Mouse (Mus musculus): ENCODE measurements around the gene BC052040. TPM values are rescaled to one million over a fixed set of nuclear protein-coding genes. Genes with fewer than 3 reads are reported as not detected.

The BC052040 gene
- total RNA-seq, 1 experiment from 2014 or later: 4.6 TPM

DNA sequence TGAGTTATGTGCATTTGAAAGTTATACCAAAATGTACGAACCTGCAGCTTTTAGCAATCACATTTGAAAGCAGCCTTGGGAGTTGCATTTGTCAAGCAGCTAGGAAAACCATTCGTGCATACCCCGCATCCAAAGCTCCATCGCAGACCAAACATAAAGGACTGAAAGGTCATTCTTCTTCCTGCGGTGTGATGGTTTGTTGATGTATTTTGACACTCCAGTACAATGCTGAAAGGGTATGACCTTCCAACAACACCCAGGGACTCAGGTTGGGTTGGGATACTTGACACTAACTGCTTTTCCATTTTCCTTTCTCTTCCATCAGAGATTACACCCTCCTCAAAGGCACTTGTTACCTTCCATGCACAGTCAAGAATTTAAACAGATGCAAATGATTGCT, 121.1 kb downstream of the BC052040 start:
- no peak for DNase-seq

DNA sequence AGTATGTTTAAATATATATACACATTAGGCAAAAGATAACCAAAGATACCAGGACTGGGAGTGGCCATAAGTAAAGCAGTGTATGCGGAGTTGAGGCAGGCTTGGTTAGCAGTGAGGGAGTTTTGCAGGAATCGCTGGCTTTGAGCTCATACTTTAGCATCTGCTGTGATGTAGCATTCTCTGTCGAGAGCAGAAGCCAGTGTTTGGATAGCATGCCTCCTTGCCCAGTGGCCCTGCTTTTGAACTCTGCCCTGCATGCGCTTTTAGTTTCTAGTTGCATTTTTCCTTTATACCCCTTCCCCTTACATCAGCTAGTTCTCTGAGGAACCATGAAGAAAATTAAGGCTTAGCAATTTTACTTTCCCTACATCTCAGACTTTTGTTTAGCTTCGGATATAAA, 136.0 kb downstream of the BC052040 start:
- no peak for DNase-seq

DNA sequence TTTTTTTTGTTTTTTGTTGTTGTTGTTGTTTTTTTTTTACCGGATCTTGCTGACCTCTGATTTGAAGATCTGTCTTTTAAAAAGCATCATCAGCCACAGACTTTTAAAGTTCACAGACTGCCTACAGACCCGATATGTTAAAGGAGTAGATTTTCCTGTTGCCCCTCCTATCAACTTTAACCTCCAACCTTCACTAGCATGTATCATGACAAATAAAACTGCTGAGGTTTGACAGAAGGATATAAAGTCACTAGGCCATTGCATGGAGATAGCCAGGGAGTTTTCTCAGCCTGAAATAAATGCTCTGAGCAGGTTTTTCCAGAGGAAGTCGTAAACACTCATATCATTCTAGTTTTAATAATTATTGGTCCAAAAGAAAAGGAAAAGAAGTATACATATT, 136.5 kb downstream of the BC052040 start:
- no peak for DNase-seq

DNA sequence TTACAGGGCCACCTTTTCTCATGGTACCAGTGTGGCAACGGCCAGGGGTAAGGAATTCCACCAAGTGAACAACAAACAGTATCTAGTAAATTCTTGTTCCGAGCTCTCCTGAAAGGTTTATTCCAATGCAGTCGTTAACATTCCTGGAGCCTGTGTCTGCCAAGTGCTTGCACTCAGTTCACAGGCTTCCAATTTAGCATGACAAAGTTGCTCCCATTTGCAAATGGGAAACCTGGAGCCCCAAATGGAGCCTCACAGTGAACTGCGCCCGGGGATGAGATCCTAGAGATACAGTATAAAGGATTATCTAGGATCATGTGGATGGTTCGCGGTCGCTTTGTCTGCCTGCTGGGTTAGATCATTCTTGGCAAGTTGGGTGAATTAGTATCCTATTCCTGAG, 141.9 kb downstream of the BC052040 start:
- DNase-seq: no peak

DNA sequence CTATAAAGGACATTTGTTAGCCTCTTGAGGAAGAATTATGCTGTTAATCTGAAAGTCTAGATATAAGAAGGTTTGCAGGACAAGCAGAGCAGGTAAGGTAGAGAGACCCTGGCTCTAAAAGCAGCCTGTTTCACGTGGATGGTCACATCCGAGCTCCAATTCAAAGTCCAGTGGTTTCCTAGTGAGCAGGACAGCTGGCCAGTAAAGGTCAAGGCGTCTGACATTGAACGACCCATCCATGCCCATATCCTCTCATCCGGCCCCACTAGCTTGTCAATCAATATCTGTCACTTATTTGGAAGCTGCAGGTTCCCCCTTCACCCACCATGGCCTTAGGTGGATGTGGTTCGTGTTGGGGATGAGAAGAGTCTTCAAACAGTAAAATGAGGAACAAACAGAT, 142.7 kb downstream of the BC052040 start:
- DNase-seq: no peak

DNA sequence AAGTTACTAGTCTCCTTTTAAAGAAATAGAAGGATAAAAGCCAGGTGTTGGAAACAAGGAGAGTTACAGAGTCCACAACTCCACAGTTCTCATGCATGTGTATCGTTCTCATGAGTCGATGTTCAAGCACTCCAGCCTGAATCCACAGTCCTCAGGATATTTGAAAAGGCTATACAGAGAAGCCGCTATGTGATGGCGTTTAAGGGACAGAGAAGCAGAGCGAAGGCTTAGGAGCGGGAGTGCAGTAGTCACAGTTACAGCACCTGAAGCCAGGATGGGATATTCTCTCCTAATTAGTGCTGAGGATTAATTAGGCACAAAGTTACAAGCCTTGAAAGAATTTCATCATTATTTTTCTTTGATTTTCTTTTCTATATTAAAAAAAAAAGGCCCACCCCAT, 143.2 kb downstream of the BC052040 start:
- DNase-seq: no peak

DNA sequence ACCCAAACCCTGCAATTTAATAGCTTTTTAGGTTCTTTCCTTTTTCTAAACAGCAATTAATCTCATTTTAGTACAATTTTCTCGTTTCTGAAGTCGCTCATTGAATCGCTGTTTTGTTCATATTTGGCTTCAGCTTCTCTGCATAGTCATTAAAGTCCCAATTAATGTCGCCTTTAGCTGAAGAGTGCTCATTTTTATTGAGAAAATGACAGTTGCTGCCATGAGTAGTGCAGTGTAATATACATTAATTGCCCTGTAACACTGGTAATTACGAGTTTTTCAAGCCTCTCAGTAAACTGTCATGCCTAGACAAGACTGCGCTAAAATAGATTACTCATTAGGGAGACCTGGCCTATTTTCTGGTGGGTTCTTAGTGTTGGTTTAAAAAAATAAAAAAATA, 144.0 kb downstream of the BC052040 start:
- no peak for DNase-seq

DNA sequence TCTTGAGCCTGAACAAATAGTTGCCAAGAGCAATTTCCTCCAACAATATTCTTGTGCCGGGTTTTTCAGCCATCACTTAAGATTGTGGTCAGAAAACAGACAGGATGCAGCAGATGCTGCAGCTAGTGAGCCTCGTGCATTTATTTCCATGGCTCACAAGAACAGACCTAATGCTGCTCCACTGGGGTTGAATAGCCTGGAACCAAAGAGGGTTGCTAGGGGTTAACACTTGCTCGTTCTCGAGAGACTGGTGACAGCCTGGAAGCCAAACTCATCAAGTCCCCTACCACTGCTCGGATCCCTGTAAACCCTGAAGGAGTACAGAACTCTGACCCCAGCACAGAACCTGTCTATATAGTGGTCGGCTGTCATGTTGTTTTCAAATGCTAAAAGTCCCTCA, 144.4 kb downstream of the BC052040 start:
- no peak for DNase-seq

DNA sequence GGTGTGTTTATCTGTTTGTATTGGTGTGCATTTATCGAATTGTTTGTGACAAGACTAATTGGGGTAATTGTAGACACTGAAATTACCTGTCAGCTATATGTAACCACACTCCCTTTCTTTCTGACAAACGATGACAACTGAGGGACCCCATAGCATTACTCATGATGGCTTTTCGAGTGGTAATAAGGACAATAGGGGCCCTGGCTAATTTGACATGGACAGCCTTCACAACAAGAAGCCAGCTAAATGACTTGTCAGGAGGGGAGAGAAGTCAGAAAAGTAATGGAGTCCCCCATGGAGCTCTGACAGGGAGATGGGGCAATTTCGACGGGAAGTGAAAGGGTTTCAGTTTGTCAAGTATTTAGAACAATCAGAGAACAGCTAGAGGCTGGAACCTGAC, 145.3 kb downstream of the BC052040 start:
- DNase-seq: no peak

DNA sequence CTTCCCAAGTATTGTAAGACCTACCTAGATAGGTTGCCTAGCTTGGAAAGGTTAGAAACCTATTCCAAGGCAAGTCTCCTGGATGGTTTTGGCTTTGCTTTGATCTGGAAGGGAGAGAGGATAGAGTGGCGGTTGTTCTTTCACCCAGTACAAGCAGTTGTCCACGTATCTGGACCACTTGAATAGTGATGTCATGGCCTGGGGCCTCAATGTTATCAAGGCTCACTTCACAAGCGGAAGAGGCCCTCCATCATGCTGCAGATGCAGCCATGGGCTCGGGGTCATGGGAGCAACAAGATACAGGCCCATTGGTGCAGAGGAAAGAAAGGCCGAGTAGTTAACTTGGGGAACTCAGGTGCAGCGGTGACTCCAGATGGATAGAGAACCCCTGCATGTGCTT, 147.1 kb downstream of the BC052040 start:
- DNase-seq: no peak

DNA sequence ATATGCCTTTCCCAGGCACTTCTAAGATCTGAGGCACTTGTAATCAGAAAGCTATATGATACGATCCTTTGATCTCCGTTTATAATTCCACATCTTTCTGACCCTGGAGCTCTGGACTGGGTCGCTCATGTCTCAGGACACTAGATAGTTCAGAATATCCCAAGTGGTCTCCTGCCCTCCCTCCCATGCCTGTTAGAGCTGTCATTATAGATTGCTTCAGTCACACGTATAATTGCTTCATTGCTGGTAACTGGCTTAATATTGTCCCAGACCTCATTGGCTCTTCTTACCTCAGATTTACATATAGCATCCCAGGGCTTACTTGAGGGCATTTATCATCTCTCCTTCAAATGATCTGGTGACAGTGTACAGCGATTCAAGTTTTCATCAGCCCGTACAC, 149.0 kb downstream of the BC052040 start:
- DNase-seq: no peak

DNA sequence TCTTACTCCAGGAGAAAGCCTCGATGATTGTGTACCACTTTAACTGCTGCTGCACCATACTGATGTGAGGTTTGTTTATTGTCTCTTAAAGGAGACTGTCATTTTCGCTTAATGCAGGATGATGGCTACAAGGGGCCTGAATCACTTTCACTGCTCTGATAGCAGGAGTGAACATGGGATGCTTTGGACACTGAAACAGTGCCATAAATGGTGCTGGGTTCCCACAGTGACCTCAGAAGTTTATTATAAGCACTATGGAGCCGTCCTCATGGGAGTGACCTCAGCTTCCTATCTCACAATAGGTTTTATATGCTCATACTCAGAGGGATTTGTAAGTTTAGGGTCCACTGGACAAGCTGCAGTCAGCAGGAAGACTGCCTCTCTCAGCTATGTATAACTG, 149.7 kb downstream of the BC052040 start:
- no peak for DNase-seq

DNA sequence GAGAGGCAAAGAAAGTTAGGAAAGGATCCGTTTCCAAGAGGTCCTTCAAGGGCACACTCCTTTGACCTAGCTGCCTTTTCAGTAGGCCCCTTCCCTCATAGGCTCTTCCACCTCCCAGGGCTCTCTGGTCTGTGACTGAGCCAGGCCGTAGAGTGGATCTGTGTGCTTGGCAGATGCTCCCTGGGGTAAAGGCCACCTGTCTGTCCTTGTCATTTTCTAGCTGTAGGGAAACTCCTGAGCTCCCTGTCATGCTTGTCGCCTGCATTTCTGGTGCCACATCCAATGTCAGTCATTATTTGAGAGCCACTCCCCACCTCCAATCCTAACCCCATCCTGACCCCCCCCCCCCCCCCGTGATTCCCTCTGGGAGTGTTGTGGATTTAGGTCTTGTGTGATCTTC, 151.1 kb downstream of the BC052040 start:
- DNase-seq: no peak

DNA sequence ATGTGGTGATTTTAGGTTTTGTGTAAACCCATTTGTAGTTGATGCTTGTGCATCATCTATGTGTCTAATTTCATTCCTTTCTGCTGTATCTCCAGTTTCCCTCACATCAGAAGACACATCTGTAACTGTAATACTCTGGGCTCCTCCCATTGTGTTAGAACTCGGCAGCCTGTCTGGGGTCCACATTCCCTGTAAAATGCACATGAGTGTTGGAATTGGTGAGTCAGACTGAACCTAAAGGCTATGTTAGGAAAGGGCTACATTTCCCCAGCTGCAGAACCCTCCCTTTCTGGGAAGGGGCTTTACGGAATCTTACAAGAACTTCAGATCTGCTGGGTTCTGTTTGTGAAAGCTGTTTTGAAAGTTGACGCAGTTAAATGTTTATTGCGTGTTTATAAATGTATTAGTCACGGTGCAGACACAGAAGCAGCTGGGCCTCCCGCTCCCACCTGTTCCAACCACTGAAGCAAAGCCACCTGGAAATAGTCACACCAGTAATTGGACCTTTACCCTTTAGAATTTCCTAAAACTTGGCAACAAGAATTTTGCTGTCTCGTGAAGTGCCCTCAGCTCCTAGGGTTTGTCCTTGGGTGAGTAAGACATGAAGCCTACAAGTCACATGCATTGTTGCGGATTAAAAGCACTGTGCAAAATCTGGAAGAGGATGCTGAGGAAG, 151.6 kb downstream of the BC052040 start:
- DNase-seq: peak; percentile 16

DNA sequence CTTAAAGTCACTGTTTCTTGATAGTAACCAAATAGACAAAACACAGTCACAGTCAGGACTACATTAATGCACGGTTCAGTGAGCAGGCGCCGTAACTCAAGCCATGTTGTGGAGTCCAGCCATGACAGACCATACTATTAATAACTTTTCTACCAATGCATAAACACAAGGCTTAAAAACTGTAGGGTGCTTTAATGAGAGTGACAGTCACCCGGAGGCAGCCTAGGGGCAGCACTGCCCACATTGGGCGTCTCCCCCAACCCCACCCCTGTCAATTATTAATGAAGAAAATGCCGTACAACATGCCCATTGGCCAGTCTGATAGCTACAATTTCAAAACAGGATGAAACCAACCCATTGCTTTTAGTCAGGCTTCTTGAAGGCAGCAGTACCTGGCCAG, 153.3 kb downstream of the BC052040 start:
- no peak for DNase-seq

DNA sequence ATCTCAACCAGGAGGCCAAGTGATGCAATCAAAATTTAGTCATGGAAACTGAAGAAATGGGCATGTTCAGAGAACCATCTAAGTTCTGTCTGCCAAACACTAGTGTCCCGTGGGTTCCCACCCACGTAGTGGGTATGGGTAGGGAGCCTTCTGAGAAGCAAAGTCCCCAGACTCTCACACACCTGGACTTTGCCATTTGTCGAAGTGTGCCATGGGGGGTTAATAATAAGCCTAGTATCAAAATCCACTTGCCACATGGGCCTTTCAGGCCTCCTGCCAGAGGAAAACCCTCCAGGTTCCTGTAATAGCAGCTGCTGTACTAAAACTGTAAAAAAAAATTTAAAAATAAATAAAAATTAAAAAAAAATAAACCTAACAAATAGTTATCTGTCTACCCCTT, 154.9 kb downstream of the BC052040 start:
- DNase-seq: no peak

DNA sequence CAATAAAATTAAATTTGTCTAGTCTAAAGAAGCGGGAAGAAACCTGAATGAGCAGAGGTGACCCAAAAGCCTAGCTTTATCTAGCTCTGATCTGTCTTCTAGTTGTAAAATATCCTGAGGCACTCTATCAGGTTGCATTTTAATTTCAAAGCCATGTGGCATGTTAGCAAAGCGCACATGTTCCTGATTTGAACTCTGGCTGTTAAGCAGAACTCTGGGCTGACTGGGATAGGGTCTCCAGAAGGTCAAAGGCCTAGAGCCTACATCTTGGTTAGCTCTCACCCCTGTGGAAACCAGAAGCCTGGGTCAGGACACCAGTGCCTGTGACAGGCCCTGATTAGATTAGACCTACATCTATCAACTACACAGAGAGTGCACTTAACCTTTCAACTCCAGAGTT, 156.4 kb downstream of the BC052040 start:
- no peak for DNase-seq

DNA sequence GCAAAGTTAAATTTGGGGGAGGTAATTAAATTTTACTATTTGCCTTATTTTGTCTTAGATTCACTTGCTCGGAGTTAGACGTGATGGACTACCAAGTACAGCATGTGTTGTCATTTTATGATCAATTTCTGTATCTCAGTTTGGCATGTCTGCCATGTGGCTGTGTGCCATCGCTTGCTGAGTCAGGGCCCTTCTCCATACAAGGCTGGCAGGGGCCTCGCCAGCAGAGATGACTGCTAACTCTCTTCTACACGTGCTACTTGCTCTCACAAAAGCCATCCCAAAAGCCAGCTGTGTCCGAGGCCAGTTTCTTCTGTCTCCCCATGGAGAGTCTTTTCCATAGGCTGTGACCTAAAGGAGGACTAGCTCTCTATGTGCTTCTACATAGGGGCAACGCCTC, 160.5 kb downstream of the BC052040 start:
- DNase-seq: peak; percentile 87

DNA sequence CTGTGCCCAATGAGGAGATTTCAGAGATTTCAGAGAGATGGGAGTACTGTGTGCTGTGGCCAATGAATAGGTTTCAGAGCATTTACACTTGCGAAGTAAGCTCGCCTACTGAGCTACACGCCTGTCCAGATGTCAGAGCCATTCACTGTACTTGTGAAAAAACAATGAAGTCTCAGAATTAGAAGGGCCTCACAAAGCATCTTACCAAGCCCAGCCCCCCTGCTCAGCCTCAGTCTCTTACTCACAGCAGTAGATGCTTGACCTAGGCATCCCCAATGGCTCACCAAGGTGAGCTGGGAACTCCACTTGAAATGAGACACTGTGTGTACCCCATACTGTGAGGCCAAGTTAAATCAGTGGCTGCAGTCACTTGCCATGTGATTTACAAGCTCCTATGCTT, 166.1 kb downstream of the BC052040 start:
- DNase-seq: no peak

DNA sequence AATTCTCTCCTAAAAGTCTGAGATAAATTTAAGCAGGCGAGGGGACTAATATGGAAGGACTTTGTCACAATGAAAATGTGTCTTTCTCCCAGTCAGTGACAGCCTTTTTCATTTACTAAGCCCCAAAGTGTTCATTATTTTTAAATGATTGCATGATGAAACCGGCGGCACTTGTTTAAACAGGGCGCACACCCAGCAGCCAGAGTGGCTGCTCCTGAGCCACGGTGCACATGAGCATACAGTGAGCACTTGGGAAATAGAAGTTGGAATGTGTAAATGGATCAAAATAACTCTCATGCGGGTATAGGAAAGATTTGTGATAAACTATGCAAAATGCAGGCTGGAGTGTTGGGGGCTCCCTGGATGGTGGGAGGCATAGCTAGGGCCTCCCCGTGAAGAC, 169.7 kb downstream of the BC052040 start:
- DNase-seq: no peak

DNA sequence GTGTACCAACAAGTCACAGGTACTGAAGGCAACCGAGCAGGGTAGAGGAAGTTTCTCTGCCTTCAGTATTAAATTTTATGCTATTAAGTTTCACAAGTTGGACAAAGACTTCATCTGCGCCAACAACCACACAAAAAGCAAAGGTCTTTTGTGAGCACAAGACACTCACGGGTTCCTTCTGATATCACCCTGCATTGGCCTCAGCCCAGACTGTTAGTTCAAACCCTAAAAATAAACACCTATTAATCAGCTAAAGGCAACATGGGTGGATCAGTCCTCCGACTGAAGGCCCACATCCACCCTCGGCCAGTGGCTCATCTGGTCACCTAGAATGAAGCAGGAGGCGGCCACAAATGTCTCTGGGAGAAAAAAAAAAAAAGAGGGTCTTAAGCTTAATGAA, 176.2 kb downstream of the BC052040 start:
- DNase-seq: no peak

DNA sequence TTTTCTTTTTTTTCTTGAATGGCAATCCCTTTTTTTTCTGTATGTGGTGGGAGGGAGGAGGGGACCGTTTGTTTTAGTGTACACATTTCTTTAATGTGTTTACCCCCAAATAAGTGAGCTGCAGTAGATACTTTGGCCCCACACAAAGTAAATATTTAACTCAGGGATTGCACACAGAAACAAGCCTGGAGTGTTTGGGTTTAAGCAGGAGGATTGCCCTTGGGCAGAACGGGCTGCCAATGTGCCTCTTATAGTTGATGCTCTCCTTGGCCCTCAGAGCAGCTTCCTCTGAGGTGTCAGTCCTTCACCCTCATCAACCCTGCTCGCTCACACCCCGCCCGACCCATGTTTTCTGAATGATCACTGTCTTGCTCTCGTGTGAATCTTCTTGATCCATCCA, 177.0 kb downstream of the BC052040 start:
- no peak for DNase-seq

DNA sequence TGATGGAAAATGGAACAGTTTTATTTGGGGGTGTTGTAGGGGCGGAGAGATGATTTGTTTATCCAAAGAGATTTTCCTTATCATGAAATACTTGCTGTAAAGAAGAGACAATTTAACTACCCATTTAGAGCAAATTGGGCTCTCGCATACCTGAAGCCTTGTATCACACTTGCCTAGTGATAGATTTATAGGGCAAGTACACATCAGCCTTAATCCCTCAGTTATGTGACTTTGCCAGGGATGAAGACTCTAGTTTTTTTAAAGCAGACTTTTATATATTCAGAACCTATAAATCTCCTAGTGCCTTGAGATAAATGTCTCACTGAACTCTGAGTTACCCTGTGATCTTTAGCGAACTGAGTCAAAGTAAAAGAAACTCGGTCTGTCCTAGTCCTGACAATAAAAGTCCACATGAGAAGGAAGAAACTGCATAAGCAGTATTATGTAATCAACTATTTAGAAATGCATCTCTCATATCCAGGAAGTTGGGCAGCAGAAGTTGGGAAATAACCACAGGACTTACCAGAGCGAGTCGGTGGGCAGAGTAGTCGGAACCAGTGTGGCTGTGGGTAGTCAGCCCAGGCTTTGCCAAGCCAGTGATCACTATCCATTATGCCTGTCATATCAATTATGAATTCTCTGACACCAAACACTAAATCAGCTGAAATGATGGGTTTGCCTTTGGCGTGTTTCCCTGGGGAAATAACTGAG, 183.2 kb downstream of the BC052040 start:
- DNase-seq: no peak

DNA sequence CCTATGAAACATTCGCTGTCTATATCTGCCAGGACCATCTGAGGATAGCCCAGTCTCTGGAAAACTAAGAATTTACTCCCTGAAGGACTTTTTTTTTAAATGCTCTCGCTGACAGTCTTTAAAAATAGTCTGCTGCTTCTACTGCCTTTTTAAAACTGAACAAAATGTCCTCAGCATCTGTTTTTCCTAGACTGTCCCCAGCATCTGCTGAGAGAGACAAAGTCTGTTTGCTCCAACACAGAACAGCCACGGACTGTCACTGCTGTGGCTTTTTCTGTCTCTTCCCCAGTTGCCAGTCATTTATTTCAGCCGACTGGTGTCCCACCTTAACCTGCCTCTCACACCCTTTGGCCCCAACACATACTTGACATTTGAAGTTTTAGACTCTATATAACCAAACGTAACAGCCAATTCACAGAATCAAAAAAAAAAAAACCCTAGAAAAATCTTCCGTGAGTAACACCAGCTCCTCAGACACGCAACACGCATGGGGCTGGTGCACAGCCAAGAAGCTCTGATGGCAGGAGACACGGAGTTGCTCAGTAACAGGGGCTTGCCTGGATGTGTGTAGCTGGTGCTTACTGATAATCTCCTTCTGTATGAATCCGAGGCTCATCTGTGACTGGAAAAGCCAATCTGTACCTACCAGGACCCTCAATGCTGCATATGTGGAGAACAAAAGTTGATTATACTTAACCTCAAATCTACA, 188.2 kb downstream of the BC052040 start:
- no peak for DNase-seq
